ENCODE assay signal across 25 mouse cellular contexts in the genomic region with DNA sequence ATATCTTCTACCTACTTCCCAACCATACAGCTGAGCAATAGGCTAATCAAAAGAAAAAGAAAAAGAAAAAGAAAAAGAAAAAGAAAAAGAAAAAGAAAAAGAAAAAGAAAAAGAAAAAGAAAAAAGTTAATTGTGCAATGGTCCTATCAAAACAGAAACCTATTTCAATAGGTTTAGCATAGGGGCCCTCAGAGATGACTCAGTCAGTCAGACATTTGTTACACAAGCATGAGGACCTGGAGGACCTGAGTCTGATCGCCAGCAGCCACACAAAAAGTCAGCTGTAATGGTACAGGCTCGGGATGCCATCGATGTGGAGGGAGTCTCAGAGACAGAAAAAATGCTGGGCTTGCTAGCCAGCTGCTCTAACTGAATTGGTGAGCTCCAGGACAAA.
DNase-seq lines count a peak whose midpoint lies in the region; ATAC-seq and TF ChIP-seq lines count a peak whose summit lies in the region.
"Had no signal": no experiment of that assay in that cellular context is flagged by ENCODE, and none has a peak within 500 bp of the region (broad histone marks: within the 10 kb centered on the region; RNA-seq: fewer than 3 reads in every experiment).

No protein-coding gene starts in this region.

- H3K4me3 ChIP-seq in left cerebral cortex, adult 2 months: no peak overlapping the region
- H3K4me3 ChIP-seq in myocyte: no peak overlapping the region
- no peak overlapping the region for H3K4me3 ChIP-seq in thymus, adult 2 months (ENCODE audit: control insufficient read depth, insufficient read depth, low read length)
- H3K4me3 ChIP-seq: embryonic facial prominence, embryonic 12.5 days; embryonic facial prominence, embryonic 15.5 days; erythroblast, embryonic 14.5 days; forebrain, embryonic 12.5 days; forebrain, embryonic 15.5 days; heart, adult 2 months; heart, embryonic 10.5 days; heart, embryonic 13.5 days; hindbrain, embryonic 15.5 days had no signal

- no peak for TF ChIP-seq CTCF in left cerebral cortex, adult 2 months (IDR thresholded peaks at IDR 0.05)
- TF ChIP-seq CTCF in thymus, adult 2 months (IDR thresholded peaks at IDR 0.05; ENCODE audit: borderline replicate concordance, control insufficient read depth, extremely low read depth, insufficient read depth, low read length, poor library complexity): no peak

- DNase-seq in left cerebral cortex, adult 2 months (ENCODE audit: extremely low spot score in 1 of 2, low spot score in 2 of 2): no peak
- DNase-seq in left cerebral cortex, adult 11 months (ENCODE audit: low spot score): no peak
- peak; percentile 33 for DNase-seq in NIH3T3 (ENCODE audit: low read depth)
- no peak for DNase-seq in thymus, adult 2 months
- DNase-seq: cerebellum, adult 18-20 months; cerebellum, adult 9-10 months; cerebellum, postnatal 25 days; gastrocnemius, postnatal 10 days; gastrocnemius, postnatal 36 days; heart, adult 2 months; heart, postnatal 14 days; heart, postnatal 4 days; kidney, adult 18-20 months had no signal

- H3K36me3 ChIP-seq in myocyte (ENCODE audit: control insufficient read depth, insufficient read depth): no peaks in the 10 kb centered on the region
- no peaks in the 10 kb centered on the region for H3K36me3 ChIP-seq in thymus, adult 2 months (ENCODE audit: control insufficient read depth, insufficient read depth, low read length)
- H3K36me3 ChIP-seq: embryonic facial prominence, embryonic 12.5 days; embryonic facial prominence, embryonic 15.5 days; forebrain, embryonic 12.5 days; forebrain, embryonic 15.5 days; heart, embryonic 10.5 days; heart, embryonic 13.5 days; hindbrain, embryonic 15.5 days had no signal

- WGBS in thymus, adult 2 months: 90% methylated on average over 3 of the region's 3 CpGs

- peak overlapping the region; percentile 60 for H3K4me2 ChIP-seq in myocyte (ENCODE audit: low read depth)
- H3K4me2 ChIP-seq: embryonic facial prominence, embryonic 12.5 days; embryonic facial prominence, embryonic 15.5 days; forebrain, embryonic 12.5 days; forebrain, embryonic 15.5 days; heart, embryonic 13.5 days; hindbrain, embryonic 15.5 days had no signal

- TF ChIP-seq POLR2A in myocyte (IDR thresholded peaks at IDR 0.05; ENCODE audit: insufficient read length, low read depth): no peak
- no peak for TF ChIP-seq POLR2A in thymus, adult 2 months (IDR thresholded peaks at IDR 0.05; ENCODE audit: control insufficient read depth, extremely low read depth, insufficient read depth, low read length, poor library complexity)

- no peaks in the 10 kb centered on the region for H3K79me2 ChIP-seq in myocyte (ENCODE audit: control insufficient read depth, insufficient read depth)

- H3K27me3 ChIP-seq in myocyte (ENCODE audit: control insufficient read depth, insufficient read depth, insufficient read length): no peaks in the 10 kb centered on the region
- H3K27me3 ChIP-seq in thymus, adult 2 months (ENCODE audit: control insufficient read depth, insufficient read depth, low read length): no peaks in the 10 kb centered on the region
- H3K27me3 ChIP-seq: embryonic facial prominence, embryonic 12.5 days; embryonic facial prominence, embryonic 15.5 days; forebrain, embryonic 12.5 days; forebrain, embryonic 15.5 days; heart, embryonic 13.5 days; hindbrain, embryonic 15.5 days had no signal

- no peak overlapping the region for H3ac ChIP-seq in myocyte (ENCODE audit: control insufficient read depth, insufficient read length)

- H3K27ac ChIP-seq in left cerebral cortex, adult 2 months: peak overlapping the region; percentile 4; the same call in 1 of the 2 replicates
- H3K27ac ChIP-seq in thymus, adult 2 months (ENCODE audit: control insufficient read depth, insufficient read depth, low read length): no peak overlapping the region
- H3K27ac ChIP-seq: embryonic facial prominence, embryonic 12.5 days; embryonic facial prominence, embryonic 15.5 days; forebrain, embryonic 12.5 days; forebrain, embryonic 15.5 days; heart, adult 2 months; heart, embryonic 10.5 days; heart, embryonic 13.5 days; hindbrain, embryonic 15.5 days had no signal

- ATAC-seq in frontal cortex, adult (ENCODE audit: low TSS enrichment): no peak
- ATAC-seq: activated CD4-positive, CD25-positive, alpha-beta regulatory T cell, adult 4 months; forebrain, embryonic 15.5 days; intestine, embryonic 16.5 days had no signal

- H3K4me1 ChIP-seq in thymus, adult 2 months (replicated peaks; ENCODE audit: control insufficient read depth, insufficient read depth, low read length): no peaks in the 10 kb centered on the region
- H3K4me1 ChIP-seq: embryonic facial prominence, embryonic 12.5 days; embryonic facial prominence, embryonic 15.5 days; forebrain, embryonic 12.5 days; forebrain, embryonic 15.5 days; heart, embryonic 10.5 days; heart, embryonic 13.5 days; hindbrain, embryonic 15.5 days had no signal

- intact Hi-C loops in left cerebral cortex, adult 2 months (cut with DNase I): loop anchor here (1.0 to 5.0 kb wide), 2 partner anchors 53 to 520 kb away; no protein-coding TSS in a partner anchor

TF ChIP-seq in myocyte, 11 proteins besides CTCF, POLR2A, EP300 and RAD21:
- TF ChIP-seq REST (IDR thresholded peaks at IDR 0.05; ENCODE audit: insufficient read depth, insufficient read length) (no peak), CEBPB (IDR thresholded peaks at IDR 0.05; ENCODE audit: insufficient read depth, poor library complexity, severe bottlenecking) (no peak)
